Mouse (Mus musculus): Measurements from ENCODE around the gene Efhd2.

The Efhd2 gene

GRCm38 (mm10) chr4:141881289-141881914, 6.7 kb upstream of the Efhd2 start:
- no peak for DNase-seq (ENCODE audit: low spot score in 2 of 2)

- DNase-seq (ENCODE audit: low spot score in 2 of 2): no peak
Observed at GRCm38 (mm10) chr4:141879875-141880274, 5.2 kb upstream of the Efhd2 start.

- DNase-seq (ENCODE audit: low spot score in 2 of 2): no peak
Observed at GRCm38 (mm10) chr4:141879074-141879473, 4.4 kb upstream of the Efhd2 start.

- no peak for DNase-seq (ENCODE audit: low spot score in 2 of 2)
Observed at GRCm38 (mm10) chr4:141878621-141879020, 3.9 kb upstream of the Efhd2 start.

- no peak for DNase-seq (ENCODE audit: low spot score in 2 of 2)
Observed at GRCm38 (mm10) chr4:141875481-141876108, 875 bp upstream of the Efhd2 start.

GRCm38 (mm10) chr4:141874111-141874600, 564 bp downstream of the Efhd2 start:
- no peak for DNase-seq (ENCODE audit: low spot score in 2 of 2)

- no peak for DNase-seq (ENCODE audit: low spot score in 2 of 2)
Observed at GRCm38 (mm10) chr4:141872977-141873376, 1.7 kb downstream of the Efhd2 start.

GRCm38 (mm10) chr4:141871909-141872308, 2.8 kb downstream of the Efhd2 start:
- DNase-seq (ENCODE audit: low spot score in 2 of 2): peak; percentile 67 to 69

GRCm38 (mm10) chr4:141871333-141871725, 3.4 kb downstream of the Efhd2 start:
- no peak for DNase-seq (ENCODE audit: low spot score in 2 of 2)

- no peak for DNase-seq (ENCODE audit: low spot score in 2 of 2)
Observed at GRCm38 (mm10) chr4:141870666-141871332, 3.9 kb downstream of the Efhd2 start.

GRCm38 (mm10) chr4:141869436-141870215, 5.1 kb downstream of the Efhd2 start:
- no peak for DNase-seq (ENCODE audit: low spot score in 2 of 2)

GRCm38 (mm10) chr4:141868051-141868450, 6.7 kb downstream of the Efhd2 start:
- DNase-seq (ENCODE audit: low spot score in 2 of 2): no peak

- DNase-seq (ENCODE audit: low spot score in 2 of 2): no peak
Observed at GRCm38 (mm10) chr4:141867498-141867897, 7.2 kb downstream of the Efhd2 start.

GRCm38 (mm10) chr4:141866933-141867490, 7.7 kb downstream of the Efhd2 start:
- no peak for DNase-seq (ENCODE audit: low spot score in 2 of 2)

- DNase-seq (ENCODE audit: low spot score in 2 of 2): no peak
Observed at GRCm38 (mm10) chr4:141865600-141865999, 9.1 kb downstream of the Efhd2 start.

GRCm38 (mm10) chr4:141865006-141865405, 9.7 kb downstream of the Efhd2 start:
- DNase-seq (ENCODE audit: low spot score in 2 of 2): no peak

GRCm38 (mm10) chr4:141864506-141864905, 10.2 kb downstream of the Efhd2 start:
- no peak for DNase-seq (ENCODE audit: low spot score in 2 of 2)

GRCm38 (mm10) chr4:141863726-141864280, 10.9 kb downstream of the Efhd2 start:
- DNase-seq (ENCODE audit: low spot score in 2 of 2): no peak

- no peak for DNase-seq (ENCODE audit: low spot score in 2 of 2)
Observed at GRCm38 (mm10) chr4:141862867-141863266, 11.9 kb downstream of the Efhd2 start.

- DNase-seq (ENCODE audit: low spot score in 2 of 2): no peak
Observed at GRCm38 (mm10) chr4:141861591-141862295, 13.0 kb downstream of the Efhd2 start.

All from right cerebral cortex, postnatal 36 days (tissue).